Mouse (Mus musculus) G1E (cell line): ENCODE data around the gene Slc15a1.

Source experiments
- CTCF ChIP-seq: IDR thresholded peaks from 2 replicates; pipeline ENCODE4 v1.5.1; 2012; ENCODE audit warnings: low read depth, low read length, inconsistent platforms, mixed read lengths
- GATA1 ChIP-seq: IDR thresholded peaks from 2 replicates; pipeline ENCODE4 v1.6.1; 2012; ENCODE audit warnings: borderline replicate concordance, low read length, inconsistent platforms, mixed read lengths
- TAL1 ChIP-seq: conservative IDR thresholded peaks from 2 replicates; pipeline ENCODE4 v1.6.1; 2012; ENCODE audit warnings: low read depth, low read length, inconsistent platforms, mixed read lengths

GRCm38 (mm10) chr14:121521709-121522108 lies 16.7 kb upstream of the Slc15a1 start:
- TF ChIP-seq CTCF (no peak), TAL1 (no peak), GATA1 (no peak)
